Mouse (Mus musculus) midbrain, postnatal 0 days (tissue): ENCODE measurements around the gene Grip1. TPM values are rescaled to one million over a fixed set of nuclear protein-coding genes. Genes with fewer than 3 reads are reported as not detected.

Experiments used
- ATAC-seq: fragments of 200-750 bp; cut with Nextera tagmentation; 2 replicates; pipeline ENCODE4 v1.8.0; 2017; ENCODE audit warnings: moderate number of reproducible peaks, mild to moderate bottlenecking, moderate TSS enrichment, moderate library complexity; ENCODE audit not compliant: low FRiP score
- DNase-seq: peaks from one replicate; pipeline ENCODE4 v3.0.0-alpha.2; 2015; ENCODE audit warnings: low spot score
- H3K27ac ChIP-seq: fragments of 300-500 bp; sonication (generic); 2 replicates; pipeline ENCODE4 v1.5.1; 2014; ENCODE audit warnings: low read depth, mild to moderate bottlenecking, low read length, mixed read lengths
- H3K27me3 ChIP-seq: fragments of 300-500 bp; sonication (generic); 2 replicates; pipeline ENCODE4 v1.6.1; 2014; ENCODE audit warnings: low read length, control low read depth, mixed read lengths; ENCODE audit not compliant: insufficient read depth
- H3K36me3 ChIP-seq: fragments of 300-500 bp; sonication (generic); 2 replicates; pipeline ENCODE4 v1.6.1; 2014; ENCODE audit warnings: low read length, control low read depth, mixed read lengths; ENCODE audit not compliant: insufficient read depth
- H3K4me1 ChIP-seq: fragments of 300-500 bp; sonication (generic); 2 replicates; pipeline ENCODE4 v1.6.1; 2014; ENCODE audit warnings: mild to moderate bottlenecking, control low read depth, antibody characterized with exemption, low read length, mixed read lengths; ENCODE audit not compliant: insufficient read depth
- H3K4me2 ChIP-seq: fragments of 300-500 bp; sonication (generic); 2 replicates; pipeline ENCODE4 v1.6.1; 2014; ENCODE audit warnings: low read depth, mild to moderate bottlenecking, low read length, mixed read lengths; ENCODE audit not compliant: poor library complexity, severe bottlenecking
- H3K4me3 ChIP-seq: fragments of 300-500 bp; sonication (generic); 2 replicates; pipeline ENCODE4 v1.5.1; 2014; ENCODE audit warnings: low read depth, mild to moderate bottlenecking, low read length, moderate library complexity
- H3K9ac ChIP-seq: fragments of 300-500 bp; sonication (generic); replicated peaks from 2 replicates; pipeline ENCODE4 v1.6.1; 2014; ENCODE audit warnings: mild to moderate bottlenecking, low read length, moderate library complexity, mixed read lengths; ENCODE audit not compliant: poor library complexity, severe bottlenecking
- H3K9me3 ChIP-seq: fragments of 300-500 bp; sonication (generic); 2 replicates; pipeline ENCODE4 v1.6.1; 2016; ENCODE audit warnings: low read length, control low read depth
- CTCF ChIP-seq: IDR thresholded peaks from 2 replicates; pipeline ENCODE4 v1.5.1; 2016; ENCODE audit warnings: antibody characterized with exemption, mild to moderate bottlenecking
- WGBS: fragments of 180-500 bp; shearing (Covaris S2); extraction: QIAGEN DNeasy Blood & Tissue Kit; methylation state at CpG from one replicate; pipeline ENCODE4 v1.1.7; 2014; 5-methylcytosine and 5-hydroxymethylcytosine counted together
- polyA plus RNA-seq: library from polyadenylated mRNA; unstranded; fragments of >200 nt; fragmentation: Nextera tagmentation; extraction: Ambion mirVana; gene quantifications from 2 replicates; pipeline ENCODE4 v1.2.1, GENCODE M21; 2015
- total RNA-seq: library from RNA; depleted of rRNA; stranded (reverse); fragments of >200 nt; gene quantifications from 2 replicates; pipeline ENCODE4 v1.2.3, GENCODE M21; 2014; rRNA removed

The Grip1 gene
- total and polyA plus RNA-seq, 2 experiments from 2014 or later: 14.6 to 35.4 TPM

DNA sequence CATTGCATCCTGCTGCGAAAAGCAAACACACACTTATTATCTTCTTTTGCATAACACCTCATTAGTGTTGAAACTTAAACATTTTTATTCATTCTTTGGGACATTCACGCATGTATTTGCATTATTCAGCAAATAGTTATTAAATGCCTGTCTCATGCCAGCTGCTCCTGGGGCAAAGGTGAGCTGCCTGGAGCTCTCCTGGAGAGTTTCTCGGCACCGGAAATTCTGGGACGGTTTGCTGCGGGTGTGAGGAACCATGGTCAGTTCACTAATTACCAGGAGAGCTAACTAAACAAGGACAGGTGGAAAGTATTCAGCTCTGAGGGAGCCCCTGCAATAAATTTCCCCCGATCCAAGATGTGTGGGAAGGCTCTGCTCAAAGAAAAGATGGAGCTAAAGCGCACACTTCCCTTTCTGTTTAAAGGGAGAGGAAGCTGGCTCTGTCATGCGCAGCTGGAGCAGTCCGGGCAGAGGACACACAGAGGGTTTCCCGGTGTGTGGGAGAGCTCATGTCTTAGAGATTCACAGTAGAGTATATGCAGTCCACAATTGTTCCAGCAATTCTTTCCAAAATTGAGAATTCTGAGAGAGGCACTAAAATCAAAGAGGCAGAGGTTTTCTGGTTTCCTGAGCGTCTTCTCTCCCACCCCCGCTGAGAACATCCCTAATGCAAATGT is 675.1 kb downstream of the Grip1 start:
- Histone ChIP-seq H3K36me3 (no peaks in the 10 kb centered on the region), H3K9ac (no peak overlapping the region), H3K9me3 (no peaks in the 10 kb centered on the region), H3K4me2 (no peak overlapping the region), H3K27ac (no peak overlapping the region), H3K27me3 (no peaks in the 10 kb centered on the region), H3K4me1 (no peaks in the 10 kb centered on the region), H3K4me3 (no peak overlapping the region)
- ATAC-seq (no peak), DNase-seq (no peak)
- 52% methylated on average over 13 of the region's 13 CpGs for WGBS
- no peak for TF ChIP-seq CTCF

DNA sequence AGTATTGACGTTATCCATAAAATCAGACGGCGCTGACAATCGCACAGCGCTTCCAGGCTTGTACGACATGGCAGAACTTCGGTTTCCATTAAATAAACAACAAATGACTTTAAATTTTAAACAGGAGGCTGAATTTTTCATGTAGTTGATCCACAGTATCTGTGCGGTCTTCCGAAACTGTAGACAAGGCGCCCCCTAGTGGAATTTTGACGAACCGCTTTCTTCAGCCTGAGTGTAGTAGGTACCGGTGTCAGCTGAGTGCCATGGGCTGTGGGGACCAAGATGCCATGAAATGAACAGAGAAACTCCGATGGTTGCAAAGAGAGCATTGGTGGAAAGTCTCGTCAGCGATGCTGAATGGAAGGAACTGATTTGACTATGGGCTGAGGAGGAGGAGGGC is 677.0 kb downstream of the Grip1 start:
- H3K27me3 ChIP-seq: no peaks in the 10 kb centered on the region
- no peak overlapping the region for H3K27ac ChIP-seq
- TF ChIP-seq CTCF: peak; percentile 81
- H3K9me3 ChIP-seq: no peaks in the 10 kb centered on the region
- H3K4me3 ChIP-seq: no peak overlapping the region
- no peak overlapping the region for H3K9ac ChIP-seq
- no peak overlapping the region for H3K4me2 ChIP-seq
- 61% methylated on average over 16 of the region's 16 CpGs for WGBS
- no peaks in the 10 kb centered on the region for H3K4me1 ChIP-seq
- peak; percentile 73 for DNase-seq
- no peaks in the 10 kb centered on the region for H3K36me3 ChIP-seq
- no peak for ATAC-seq

DNA sequence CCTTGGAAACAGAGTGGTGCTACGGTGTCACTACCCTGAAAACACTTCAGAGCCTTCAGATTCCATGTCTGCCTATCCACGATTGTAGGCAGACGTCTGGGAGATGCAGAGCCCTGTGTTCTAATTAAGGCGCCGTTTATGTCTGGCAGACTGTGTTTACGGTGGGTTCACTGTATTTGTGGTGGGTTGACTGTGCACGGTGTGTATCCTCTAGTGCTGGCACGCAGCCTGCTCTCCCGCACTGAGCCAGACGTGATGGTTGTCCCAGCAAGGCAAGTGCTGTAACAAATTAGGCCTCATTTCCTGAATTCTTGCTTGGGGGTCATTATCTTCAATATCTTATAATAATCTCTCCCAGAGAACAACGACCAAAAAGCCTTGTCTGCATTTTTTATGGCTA is 680.1 kb downstream of the Grip1 start:
- Histone ChIP-seq H3K4me3 (no peak overlapping the region), H3K4me1 (no peaks in the 10 kb centered on the region), H3K27me3 (no peaks in the 10 kb centered on the region), H3K9ac (no peak overlapping the region), H3K27ac (no peak overlapping the region), H3K9me3 (no peaks in the 10 kb centered on the region), H3K36me3 (no peaks in the 10 kb centered on the region), H3K4me2 (no peak overlapping the region)
- ATAC-seq (no peak), DNase-seq (no peak)
- WGBS: 62% methylated on average over 11 of the region's 11 CpGs
- no peak for TF ChIP-seq CTCF

DNA sequence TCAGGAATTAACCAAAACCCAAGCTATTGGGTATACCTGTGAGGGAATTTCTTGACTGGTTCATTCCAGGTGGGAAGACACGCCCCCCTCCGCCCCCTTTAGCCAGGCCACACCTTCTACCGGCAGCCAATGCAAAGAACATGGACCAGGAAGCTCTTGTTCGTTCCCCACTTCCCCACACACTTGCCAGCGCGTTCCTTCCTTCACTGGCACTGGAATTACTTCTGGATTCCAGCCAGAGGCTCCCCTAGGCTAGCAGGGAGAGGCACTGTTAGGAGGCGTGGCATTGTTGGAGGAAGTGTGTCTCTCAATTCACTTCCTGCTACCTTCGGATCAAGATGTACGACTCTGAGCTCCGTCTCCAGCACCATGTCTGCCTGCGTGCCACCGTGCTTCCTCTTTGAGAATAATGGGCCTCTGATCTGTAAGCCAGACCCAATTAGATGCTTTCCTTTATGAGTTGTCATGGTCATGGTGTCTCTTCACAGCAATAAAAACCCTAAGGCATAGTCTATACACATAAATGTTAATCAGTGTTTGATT is 682.5 kb downstream of the Grip1 start:
- Histone ChIP-seq H3K4me3 (no peak overlapping the region), H3K9ac (no peak overlapping the region), H3K27ac (no peak overlapping the region), H3K27me3 (no peaks in the 10 kb centered on the region), H3K36me3 (no peaks in the 10 kb centered on the region), H3K4me1 (no peaks in the 10 kb centered on the region), H3K9me3 (no peaks in the 10 kb centered on the region), H3K4me2 (no peak overlapping the region)
- ATAC-seq (no peak), DNase-seq (no peak)
- 92% methylated on average over 12 of the region's 12 CpGs for WGBS
- TF ChIP-seq CTCF: no peak

Other genes starting within 250 kb of the Grip1 start
- gene Cand1, start 213.8 kb upstream of the Grip1 start, total RNA-seq: 84.9 and 116 TPM in 2 replicates
- 28.2 and 30.7 TPM in 2 replicates for gene Cand1, start 213.8 kb upstream of the Grip1 start, polyA plus RNA-seq